Mouse (Mus musculus): ENCODE measurements around the gene Zfp423.
A peak's percentile ranks its signal among the peaks of the same experiment; 100 is the strongest.

Gene Zfp423

DNA sequence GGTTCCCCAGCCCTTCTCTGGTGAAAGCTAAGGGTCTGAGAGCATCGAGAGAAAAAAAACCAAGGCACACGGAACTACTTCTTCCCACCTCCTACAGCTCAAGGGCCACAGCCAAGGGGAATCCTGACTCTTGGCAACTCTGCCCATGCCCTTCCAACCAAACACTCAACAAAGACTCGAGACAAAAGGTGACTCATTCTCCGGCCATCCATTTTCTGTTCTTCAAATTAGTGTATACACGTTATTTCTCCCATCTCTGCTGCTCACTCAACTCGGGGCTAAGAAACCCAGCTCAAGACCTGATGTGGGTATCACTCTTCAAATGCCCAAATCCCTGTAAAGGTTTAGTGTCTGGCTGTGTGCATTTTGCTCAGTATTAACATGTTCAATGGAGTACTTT is 214.8 kb downstream of the Zfp423 start:
- no peak for DNase-seq (ENCODE audit: low read depth)

DNA sequence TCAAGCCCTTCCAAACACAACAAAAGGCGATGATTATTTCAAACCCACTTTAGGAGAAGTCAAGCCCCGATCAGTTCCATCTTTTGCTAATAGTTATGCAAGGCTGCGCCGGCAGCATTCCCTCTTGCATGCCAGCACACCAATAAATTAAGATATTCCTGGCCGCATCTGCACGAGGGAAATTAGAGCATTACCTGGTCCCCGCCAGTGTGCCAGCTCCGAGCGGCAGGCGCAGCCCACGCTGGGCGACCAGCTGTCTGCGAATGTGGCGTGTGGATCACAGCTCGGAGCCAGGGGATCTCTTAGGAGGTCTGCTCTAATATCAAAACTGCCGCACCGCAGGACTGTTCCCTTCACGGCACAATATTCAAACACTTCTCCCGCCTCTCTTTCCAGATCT is 217.4 kb downstream of the Zfp423 start:
- no peak for DNase-seq (ENCODE audit: low read depth)

DNA sequence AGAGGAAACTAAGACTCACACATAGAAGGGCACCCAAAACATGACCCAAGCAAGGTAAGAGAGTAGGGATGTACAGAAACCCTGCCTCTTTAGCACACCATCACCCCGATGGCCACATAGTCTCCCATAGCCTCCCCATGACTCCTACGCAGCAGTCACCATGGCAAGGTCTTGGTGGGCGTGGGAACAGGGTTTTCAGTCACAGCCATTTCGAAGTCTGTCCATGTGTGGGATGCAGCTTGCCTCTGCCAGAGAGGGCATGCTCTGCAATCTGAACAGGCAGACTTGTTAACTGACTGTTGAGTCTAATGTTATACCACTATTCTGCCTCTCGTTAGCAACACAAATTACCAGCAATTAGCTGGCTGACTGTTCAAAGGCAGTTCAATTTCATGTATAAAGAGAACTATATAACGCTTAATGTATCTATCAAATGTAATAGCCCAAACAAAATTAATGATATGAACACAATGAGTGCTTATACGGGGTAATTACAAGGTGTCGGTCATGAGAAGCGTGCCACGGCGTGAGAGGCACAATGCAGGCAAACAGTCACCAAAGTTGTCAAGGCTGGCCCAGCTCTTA is 218.4 kb downstream of the Zfp423 start:
- no peak for DNase-seq (ENCODE audit: low read depth)

- DNase-seq (ENCODE audit: low read depth): no peak
Measured at GRCm38 (mm10) chr8:87737900-87738299, 221.5 kb downstream of the Zfp423 start.

GRCm38 (mm10) chr8:87734902-87735301 is 224.5 kb downstream of the Zfp423 start:
- DNase-seq (ENCODE audit: low read depth): no peak

- no peak for DNase-seq (ENCODE audit: low read depth)
Measured at GRCm38 (mm10) chr8:87734496-87734895, 224.9 kb downstream of the Zfp423 start.

GRCm38 (mm10) chr8:87731062-87731461 is 228.3 kb downstream of the Zfp423 start:
- no peak for DNase-seq (ENCODE audit: low read depth)

DNA sequence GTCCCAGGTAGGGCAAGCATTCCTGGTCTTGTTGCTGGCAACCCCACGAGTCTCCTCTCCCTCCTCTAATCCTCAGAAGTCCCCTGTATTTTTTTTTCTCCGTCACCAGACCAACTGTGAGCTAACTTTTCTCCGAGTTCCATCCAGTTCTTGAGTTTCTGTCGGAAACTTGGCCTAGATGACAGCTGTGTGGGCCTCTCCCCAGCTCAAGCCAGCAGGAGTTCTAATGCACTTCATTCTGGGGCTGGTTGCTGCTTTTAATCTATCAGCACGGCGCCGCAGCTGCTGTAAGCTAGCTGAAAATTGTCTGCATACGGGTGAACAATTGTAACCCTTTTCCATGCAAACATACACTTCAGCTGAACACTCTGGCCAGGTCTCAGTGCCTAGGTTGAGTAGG is 236.4 kb downstream of the Zfp423 start:
- no peak for DNase-seq (ENCODE audit: low read depth)

GRCm38 (mm10) chr8:87719137-87719815 is 240.1 kb downstream of the Zfp423 start:
- no peak for DNase-seq (ENCODE audit: low read depth)

DNA sequence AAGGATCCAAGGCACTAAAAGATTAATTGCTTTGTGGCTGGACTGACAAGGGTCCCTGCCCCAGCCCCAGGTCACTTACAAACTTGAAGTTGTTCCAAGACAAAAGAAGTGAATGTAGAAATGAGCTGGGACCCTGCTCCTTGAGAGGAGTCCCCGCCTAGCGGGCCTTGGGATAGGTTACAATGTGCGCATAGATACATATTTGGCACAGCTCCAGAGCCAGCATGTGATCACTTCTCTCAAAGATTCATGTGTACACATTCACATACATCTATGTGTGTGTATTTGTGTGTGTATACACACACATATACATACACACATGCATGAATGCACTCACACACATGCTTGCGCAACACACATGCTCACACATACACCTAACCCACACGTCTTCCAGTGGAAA is 241.9 kb downstream of the Zfp423 start:
- no peak for DNase-seq (ENCODE audit: low read depth)

DNA sequence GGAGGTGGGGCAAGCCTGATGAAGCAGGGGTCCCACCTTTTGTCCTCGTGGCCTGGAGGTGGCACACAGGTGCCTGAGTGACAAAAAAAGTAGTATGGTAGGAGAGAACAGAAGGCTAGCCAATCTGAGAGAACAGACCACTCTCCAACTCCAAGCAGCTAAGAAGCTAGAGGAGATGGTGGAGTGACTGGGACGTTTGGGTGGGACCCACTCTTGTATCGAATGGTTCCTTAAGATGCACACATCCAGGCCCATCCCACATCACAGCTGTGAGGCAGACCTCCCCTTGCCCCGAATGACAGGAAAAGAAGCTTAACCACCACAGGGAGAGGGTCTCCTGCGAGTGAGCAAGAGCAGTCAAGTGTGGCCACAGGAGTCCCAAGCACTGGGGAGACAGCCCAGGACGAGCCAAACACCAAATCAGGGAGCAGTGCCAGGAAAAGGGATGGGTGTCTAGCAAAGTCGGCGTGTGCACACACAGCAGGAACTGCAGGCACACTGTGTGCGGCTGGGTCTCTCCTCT is 242.6 kb downstream of the Zfp423 start:
- no peak for DNase-seq (ENCODE audit: low read depth)

GRCm38 (mm10) chr8:87715731-87716682 is 243.4 kb downstream of the Zfp423 start:
- DNase-seq (ENCODE audit: low read depth): peak; percentile 73

DNA sequence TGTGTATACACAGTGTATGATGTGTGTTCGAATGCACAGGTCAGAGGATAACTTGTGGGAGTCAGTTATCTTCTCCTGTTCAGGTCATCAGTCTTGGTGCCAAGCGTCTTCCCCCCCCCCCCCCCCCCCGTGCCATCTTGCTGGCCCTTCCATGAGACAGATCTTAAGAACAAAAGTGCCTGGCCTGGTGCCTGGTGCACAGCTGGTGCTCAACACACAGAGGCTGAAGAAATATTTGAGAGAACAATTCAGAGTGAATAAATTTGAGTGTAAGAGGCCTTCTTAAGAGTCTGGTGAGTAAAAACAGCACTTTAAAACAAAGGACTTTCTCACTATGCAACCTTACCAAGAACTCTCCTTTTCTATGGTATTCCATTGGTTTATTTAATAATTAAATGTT is 245.4 kb downstream of the Zfp423 start:
- DNase-seq (ENCODE audit: low read depth): no peak

DNA sequence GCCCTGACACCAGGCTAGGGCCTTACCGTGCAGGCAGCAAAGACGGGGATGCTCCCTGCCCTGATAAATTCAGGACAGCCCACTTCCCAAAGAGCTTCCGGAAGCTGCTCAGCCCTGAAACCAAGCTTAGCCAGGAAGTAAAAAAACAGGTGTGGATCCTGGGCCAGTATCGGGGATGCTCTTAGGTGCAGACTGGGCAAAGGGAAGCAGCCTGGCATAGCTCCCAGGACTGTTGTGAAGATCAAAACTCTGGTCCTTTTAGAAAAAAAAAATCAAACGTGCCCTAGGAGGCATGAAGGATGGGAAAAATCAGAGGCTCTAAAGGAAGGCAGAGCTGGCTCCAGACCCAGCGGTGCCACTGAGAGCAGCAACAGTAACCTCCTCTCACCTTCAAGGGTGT is 247.4 kb downstream of the Zfp423 start:
- no peak for DNase-seq (ENCODE audit: low read depth)

DNA sequence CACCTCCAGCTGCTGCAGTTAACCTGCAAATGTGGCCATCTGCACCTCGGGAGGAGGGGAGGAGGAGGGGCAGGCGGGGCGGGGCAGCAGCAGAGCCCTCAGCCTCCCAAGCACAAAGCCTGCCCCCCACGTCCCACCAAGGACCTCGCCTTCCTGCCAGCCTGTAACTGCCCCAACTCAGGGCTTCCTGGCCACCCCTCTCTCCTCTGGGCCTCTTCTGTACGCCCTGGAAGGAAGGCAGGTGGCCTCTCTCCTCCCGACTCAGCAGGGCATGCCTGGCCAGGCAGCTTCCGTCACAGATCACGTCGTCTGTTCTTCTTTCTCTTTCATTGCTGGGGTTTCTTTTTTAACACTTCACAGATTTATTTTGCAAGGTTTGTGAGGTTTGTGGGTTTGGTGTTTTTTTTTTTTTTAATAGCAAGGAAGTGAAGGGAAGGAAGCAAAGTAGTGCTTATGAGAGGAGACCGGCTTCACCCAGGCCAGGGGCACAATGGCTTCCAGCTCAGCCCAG is 251.2 kb downstream of the Zfp423 start:
- DNase-seq (ENCODE audit: low read depth): no peak

DNA sequence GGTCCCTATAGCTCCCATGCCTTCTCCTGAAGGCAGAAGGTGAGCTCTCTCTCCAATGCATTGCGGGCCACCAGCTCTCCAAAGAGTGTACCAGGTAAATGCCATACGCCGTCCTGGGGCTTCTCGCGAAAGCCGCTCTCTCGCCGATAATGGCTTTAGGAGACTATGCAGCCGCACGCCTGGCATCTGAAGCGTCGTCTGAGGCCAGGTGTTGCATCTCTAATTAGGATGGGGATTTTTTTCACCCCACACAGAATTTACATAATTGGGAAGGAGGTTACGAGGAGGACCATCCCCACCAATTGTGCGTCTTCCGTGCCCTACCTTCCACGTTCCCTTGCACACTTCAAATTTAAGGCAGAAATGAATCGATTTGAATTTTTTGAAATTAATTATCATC is 252.2 kb downstream of the Zfp423 start:
- DNase-seq (ENCODE audit: low read depth): no peak

DNA sequence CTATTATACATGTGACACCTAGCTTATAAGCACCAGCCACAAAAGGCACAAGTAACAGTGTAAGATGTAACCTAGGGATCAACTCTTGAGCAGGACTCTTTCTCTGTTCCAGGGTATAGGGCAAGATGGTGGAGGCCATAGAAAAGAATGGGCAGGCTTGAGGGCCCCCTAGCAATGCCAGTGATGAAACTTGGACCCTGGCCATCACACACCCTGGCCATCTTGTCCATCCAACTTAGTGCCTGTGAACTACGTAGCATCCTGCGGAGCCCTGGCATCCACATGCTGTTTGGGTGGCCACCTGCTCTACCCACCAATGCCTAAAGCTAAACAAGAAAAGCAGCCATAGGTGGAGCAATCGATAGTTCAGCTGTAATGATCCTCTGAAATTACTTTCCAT is 254.6 kb downstream of the Zfp423 start:
- DNase-seq (ENCODE audit: low read depth): no peak

DNA sequence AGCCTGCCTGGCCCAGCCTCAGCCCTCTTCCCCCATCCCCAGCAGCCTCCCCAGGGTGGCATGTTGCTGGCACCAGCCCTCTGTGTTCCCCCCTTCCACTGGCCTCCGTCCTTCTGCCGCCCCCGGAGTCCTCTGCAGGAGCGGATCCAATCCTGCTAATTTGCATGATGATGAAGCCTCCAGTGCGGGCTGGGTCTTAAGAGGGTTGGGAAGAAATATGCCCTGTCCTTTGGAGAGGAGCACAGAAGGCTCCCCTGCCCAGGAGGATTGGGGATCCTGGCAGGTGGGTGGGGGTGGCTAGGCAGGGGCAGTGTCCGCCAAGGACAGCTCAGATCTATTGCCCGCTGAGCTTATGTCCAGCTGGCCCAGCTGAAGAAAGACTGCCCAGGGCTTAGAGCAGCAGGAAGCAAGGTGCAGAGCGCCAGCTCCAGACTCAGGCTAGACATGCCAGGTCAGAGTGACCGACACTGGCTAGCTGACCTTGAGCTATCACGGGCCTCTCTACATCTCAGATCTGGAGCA is 256.5 kb downstream of the Zfp423 start:
- DNase-seq (ENCODE audit: low read depth): no peak

DNA sequence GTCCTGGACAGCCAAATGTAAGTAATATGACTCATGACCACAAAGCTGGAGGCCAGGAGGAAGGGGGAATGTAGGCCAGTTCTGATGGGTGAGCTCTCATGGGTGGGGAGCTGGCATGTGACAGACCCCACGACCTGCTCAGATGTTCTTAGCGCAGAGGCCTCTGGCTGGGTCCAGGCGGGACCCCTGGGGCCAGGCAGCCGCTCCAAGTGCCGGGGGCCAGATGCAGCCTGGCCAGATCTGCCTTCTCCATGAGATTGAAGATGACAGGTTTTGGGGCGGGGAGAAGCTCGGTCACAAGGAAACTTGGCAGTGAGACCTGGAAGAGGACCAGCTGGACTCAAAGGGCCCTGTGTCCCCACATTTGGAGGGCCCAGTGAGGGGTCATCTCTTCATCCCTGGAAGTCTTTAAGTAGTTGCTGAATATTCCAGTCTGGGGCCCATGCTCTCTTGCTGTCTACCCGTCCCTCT is 257.3 kb downstream of the Zfp423 start:
- peak; percentile 29 for DNase-seq (ENCODE audit: low read depth)

DNA sequence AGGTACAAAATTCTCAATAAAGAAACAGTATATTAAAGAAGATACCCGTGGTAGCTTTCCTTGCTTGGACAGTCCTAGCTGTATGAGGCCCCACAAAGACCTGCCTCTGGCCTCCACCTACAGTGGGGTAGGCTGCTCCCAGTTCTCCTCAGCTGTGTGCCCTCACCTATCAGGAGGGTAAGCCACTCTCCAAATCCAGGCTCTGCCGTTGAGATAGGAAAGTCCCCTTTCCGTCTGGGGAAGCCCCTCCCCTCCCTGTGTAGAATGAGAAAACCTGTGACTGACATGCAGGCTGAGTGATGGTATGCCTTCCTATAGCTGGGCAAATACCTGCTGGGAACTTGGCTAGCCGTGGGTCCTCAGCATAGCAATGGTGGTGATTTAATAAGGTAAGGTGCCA is 257.8 kb downstream of the Zfp423 start:
- no peak for DNase-seq (ENCODE audit: low read depth)

DNA sequence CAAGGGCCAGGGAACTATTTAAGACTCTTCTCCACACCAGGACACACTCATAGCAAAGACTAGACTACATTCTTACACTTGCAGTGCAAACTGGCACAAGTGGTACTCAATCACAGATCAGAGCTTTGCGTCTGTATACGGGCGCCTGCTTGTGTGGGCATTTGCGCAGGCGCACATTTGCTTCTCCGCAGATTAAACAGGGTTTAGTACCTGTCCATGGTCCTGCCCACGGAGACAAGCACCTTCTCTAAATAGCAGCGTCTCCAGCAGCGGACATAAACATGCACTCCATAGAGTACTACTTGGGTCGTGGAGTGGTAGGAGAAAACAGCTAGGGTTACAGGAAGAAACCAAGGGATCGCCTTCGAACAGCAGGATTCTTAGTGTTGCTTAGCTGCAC is 259.1 kb downstream of the Zfp423 start:
- peak; percentile 14 for DNase-seq (ENCODE audit: low read depth)

DNA sequence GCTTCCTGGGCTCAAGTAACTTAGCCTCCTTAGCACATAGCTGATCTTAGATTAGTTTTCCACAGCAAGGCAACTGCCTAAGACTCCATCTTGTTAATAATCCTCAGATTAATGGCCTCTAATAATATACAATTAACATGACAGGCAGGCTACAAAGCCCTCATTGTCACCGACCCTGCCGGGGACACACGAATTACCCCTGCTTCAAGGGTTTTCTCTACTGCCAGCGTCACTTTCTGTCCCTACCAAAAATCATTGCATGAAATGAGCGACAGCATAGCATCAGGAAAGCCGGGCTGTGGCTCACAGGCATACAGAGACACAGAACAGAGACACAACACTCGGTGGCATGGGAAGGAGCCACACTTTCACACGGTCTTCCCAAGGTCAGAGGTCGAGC is 262.3 kb downstream of the Zfp423 start:
- no peak for DNase-seq (ENCODE audit: low read depth)
